Mouse (Mus musculus): ENCODE measurements at regions not wholly inside any gene's neighbourhood (a gene's known extent, or its start where the extent isn't known, plus 50 kb on each side); places are given as distances from the start of the nearest gene placed in this dataset.

DNA sequence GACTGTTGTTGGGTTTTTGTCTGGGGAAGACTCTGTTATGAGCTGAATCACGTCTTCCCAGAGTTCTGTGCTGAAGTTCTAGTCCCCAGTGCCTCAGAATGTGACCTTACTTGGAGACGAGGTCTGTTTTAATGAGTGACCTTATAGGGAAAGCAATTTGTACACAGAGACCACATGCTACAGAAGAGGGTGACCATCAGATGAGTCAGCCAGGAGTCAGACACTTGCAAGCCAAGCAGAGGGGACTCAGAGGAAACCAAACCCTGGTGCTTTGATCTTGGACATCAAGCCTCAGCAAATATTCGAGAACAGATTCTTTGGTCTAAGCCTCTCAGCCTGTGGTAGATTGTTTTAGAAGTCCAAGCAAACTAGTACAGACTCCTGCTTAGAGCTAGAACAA lies 409.9 kb downstream of the Fut8 start:
- WGBS, result 71% methylated on average over 3 of the region's 3 CpGs
- peaks cover 4% of the 10 kb centered on the region for H3K4me1 ChIP-seq
- H3K9me3 ChIP-seq (replicated peaks), result no peaks in the 10 kb centered on the region
- H3K27ac ChIP-seq, result no peak overlapping the region
- no peaks in the 10 kb centered on the region for H3K36me3 ChIP-seq
- no peak for DNase-seq (ENCODE audit: low spot score)
- no peak overlapping the region for H3K4me3 ChIP-seq
- H3K27me3 ChIP-seq (ENCODE audit: low read depth, poor library complexity, severe bottlenecking), result no peaks in the 10 kb centered on the region

- no peaks in the 10 kb centered on the region for H3K36me3 ChIP-seq
- DNase-seq (ENCODE audit: low spot score), result no peak
- H3K9me3 ChIP-seq (replicated peaks), result no peaks in the 10 kb centered on the region
- H3K4me1 ChIP-seq, result peaks cover 16% of the 10 kb centered on the region
- no peak overlapping the region for H3K4me3 ChIP-seq
- H3K27me3 ChIP-seq (ENCODE audit: low read depth, poor library complexity, severe bottlenecking), result no peaks in the 10 kb centered on the region
- no peak overlapping the region for H3K27ac ChIP-seq
- WGBS, result 72% methylated on average over 3 of the region's 3 CpGs
Measured at GRCm38 (mm10) chr12:77654282-77654681, 416.4 kb downstream of the Fut8 start.

- Histone ChIP-seq H3K27me3 (ENCODE audit: low read depth, poor library complexity, severe bottlenecking) (peaks cover 8% of the 10 kb centered on the region; the same call in 1 of the 2 replicates), H3K36me3 (no peaks in the 10 kb centered on the region), H3K4me1 (peaks cover 20% of the 10 kb centered on the region), H3K9me3 (replicated peaks) (no peaks in the 10 kb centered on the region), H3K27ac (no peak overlapping the region), H3K4me3 (no peak overlapping the region)
- WGBS, result 82% methylated on average over 5 of the region's 5 CpGs
- DNase-seq (ENCODE audit: low spot score), result no peak
Measured at GRCm38 (mm10) chr12:77657060-77657459, 419.1 kb downstream of the Fut8 start.

- Histone ChIP-seq H3K36me3 (no peaks in the 10 kb centered on the region), H3K27me3 (ENCODE audit: low read depth, poor library complexity, severe bottlenecking) (peaks cover 8% of the 10 kb centered on the region; the same call in 1 of the 2 replicates), H3K4me1 (peaks cover 20% of the 10 kb centered on the region), H3K27ac (no peak overlapping the region), H3K9me3 (replicated peaks) (no peaks in the 10 kb centered on the region), H3K4me3 (no peak overlapping the region)
- 28% methylated on average over 3 of the region's 3 CpGs for WGBS
- no peak for DNase-seq (ENCODE audit: low spot score)
Measured at GRCm38 (mm10) chr12:77657878-77658277, 420.0 kb downstream of the Fut8 start.

- 93% methylated on average over 3 of the region's 3 CpGs for WGBS
- no peak for DNase-seq (ENCODE audit: low spot score)
- Histone ChIP-seq H3K36me3 (no peaks in the 10 kb centered on the region), H3K27ac (no peak overlapping the region), H3K27me3 (ENCODE audit: low read depth, poor library complexity, severe bottlenecking) (peaks cover 8% of the 10 kb centered on the region; the same call in 1 of the 2 replicates), H3K4me3 (no peak overlapping the region), H3K9me3 (replicated peaks) (no peaks in the 10 kb centered on the region), H3K4me1 (peaks cover 15% of the 10 kb centered on the region)
Measured at GRCm38 (mm10) chr12:77663180-77663579, 425.3 kb downstream of the Fut8 start.

- H3K27me3 ChIP-seq (ENCODE audit: low read depth, poor library complexity, severe bottlenecking), result peaks cover 8% of the 10 kb centered on the region; the same call in 1 of the 2 replicates
Measured at GRCm38 (mm10) chr12:77663665-77664374, 425.9 kb downstream of the Fut8 start.

DNA sequence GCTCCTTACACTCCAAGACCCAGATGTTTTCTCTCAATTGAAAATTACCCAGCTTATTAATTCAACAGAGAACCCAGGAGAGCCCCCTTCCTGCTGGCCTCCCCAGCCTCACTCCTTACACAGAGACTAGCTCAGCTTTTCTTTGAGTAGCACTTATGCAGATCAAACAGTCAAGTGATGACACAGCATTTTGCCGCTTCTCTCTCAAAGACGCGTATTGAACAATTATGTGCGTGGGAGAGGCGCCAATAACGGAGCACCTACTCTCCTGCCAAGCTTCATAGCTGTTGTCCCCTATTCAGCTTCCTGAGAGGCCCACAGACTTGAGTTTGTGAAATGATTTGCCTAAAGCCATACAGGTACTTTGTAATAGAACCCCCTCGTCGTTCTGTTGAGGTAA lies 428.5 kb downstream of the Fut8 start:
- Histone ChIP-seq H3K27me3 (ENCODE audit: low read depth, poor library complexity, severe bottlenecking) (no peaks in the 10 kb centered on the region), H3K27ac (no peak overlapping the region), H3K36me3 (no peaks in the 10 kb centered on the region), H3K4me1 (peaks cover 11% of the 10 kb centered on the region), H3K9me3 (replicated peaks) (no peaks in the 10 kb centered on the region), H3K4me3 (no peak overlapping the region)
- WGBS, result 88% methylated on average over 8 of the region's 8 CpGs
- no peak for DNase-seq (ENCODE audit: low spot score)

More at GRCm38 (mm10) chr12:77663665-77664374, 425.9 kb downstream of the Fut8 start:
- H3K27ac ChIP-seq, result no peak overlapping the region
- no peak overlapping the region for H3K4me3 ChIP-seq
- no peaks in the 10 kb centered on the region for H3K9me3 ChIP-seq (replicated peaks)
- no peak for DNase-seq (ENCODE audit: low spot score)
- WGBS, result 74% methylated on average over 7 of the region's 7 CpGs
- peaks cover 15% of the 10 kb centered on the region for H3K4me1 ChIP-seq
- no peaks in the 10 kb centered on the region for H3K36me3 ChIP-seq

- DNase-seq (ENCODE audit: low spot score), result no peak
- Histone ChIP-seq H3K36me3 (no peaks in the 10 kb centered on the region), H3K9me3 (replicated peaks) (no peaks in the 10 kb centered on the region), H3K27ac (no peak overlapping the region), H3K27me3 (ENCODE audit: low read depth, poor library complexity, severe bottlenecking) (no peaks in the 10 kb centered on the region), H3K4me1 (peaks cover 11% of the 10 kb centered on the region), H3K4me3 (no peak overlapping the region)
- WGBS, result 83% methylated on average over 10 of the region's 10 CpGs
Measured at GRCm38 (mm10) chr12:77667151-77667874, 429.4 kb downstream of the Fut8 start.

GRCm38 (mm10) chr12:77667875-77668204 lies 429.9 kb downstream of the Fut8 start:
- no peak overlapping the region for H3K27ac ChIP-seq
- H3K27me3 ChIP-seq (ENCODE audit: low read depth, poor library complexity, severe bottlenecking), result 0 out of 2 replicates have a peak, but pooled peaks cover 4% of the 10 kb centered on the region
- H3K36me3 ChIP-seq, result no peaks in the 10 kb centered on the region
- H3K4me3 ChIP-seq, result no peak overlapping the region
- peaks cover 11% of the 10 kb centered on the region for H3K4me1 ChIP-seq
- no peaks in the 10 kb centered on the region for H3K9me3 ChIP-seq (replicated peaks)
- 0% methylated on average over 6 of the region's 6 CpGs for WGBS
- DNase-seq (ENCODE audit: low spot score), result peak; percentile 83

DNA sequence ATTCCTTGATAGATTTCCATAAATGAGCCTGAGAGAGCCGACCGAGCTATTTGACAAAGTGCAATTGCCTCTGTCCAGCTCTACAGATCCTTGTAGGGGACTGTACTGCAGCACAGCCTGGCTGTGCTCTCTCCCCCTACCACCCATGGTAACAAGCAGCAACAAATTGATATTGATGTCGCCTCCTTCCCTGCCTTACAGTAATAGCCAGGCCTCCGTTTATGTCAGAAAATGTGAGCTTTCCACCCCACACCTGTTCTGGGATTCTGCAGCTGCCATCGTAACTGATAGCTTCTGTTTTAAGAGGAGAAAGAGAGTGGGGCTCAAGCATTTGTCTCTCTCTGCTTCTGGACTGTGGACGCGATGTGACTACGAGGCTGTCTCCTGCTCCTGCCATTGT lies 432.6 kb downstream of the Fut8 start:
- Histone ChIP-seq H3K9me3 (replicated peaks) (no peaks in the 10 kb centered on the region), H3K4me1 (peaks cover 23% of the 10 kb centered on the region), H3K36me3 (no peaks in the 10 kb centered on the region), H3K27me3 (ENCODE audit: low read depth, poor library complexity, severe bottlenecking) (0 out of 2 replicates have a peak, but pooled peaks cover 5% of the 10 kb centered on the region), H3K27ac (no peak overlapping the region), H3K4me3 (no peak overlapping the region)
- WGBS, result 80% methylated on average over 8 of the region's 8 CpGs
- no peak for DNase-seq (ENCODE audit: low spot score)

DNA sequence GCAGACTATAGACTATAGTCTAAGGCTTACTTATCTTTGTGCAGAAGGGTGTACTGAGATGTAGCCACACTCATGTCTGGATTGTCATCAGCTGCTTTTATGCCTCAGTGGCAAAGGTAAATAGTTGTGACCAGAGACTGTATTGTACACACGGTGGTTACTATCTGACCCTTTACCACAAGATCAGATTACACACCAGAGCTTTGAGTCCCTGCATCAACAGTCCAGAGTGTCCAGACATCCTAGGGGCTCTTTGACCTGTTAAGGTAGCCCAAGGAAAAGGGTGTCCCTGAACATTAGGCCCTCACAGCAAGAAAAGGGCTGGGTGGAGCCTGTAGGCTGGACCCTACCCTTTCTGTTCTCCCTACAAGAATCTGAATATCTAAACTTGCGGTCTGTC lies 436.4 kb downstream of the Fut8 start:
- no peak overlapping the region for H3K4me3 ChIP-seq
- H3K27ac ChIP-seq, result no peak overlapping the region
- no peak for DNase-seq (ENCODE audit: low spot score)
- H3K36me3 ChIP-seq, result no peaks in the 10 kb centered on the region
- peaks cover 14% of the 10 kb centered on the region for H3K4me1 ChIP-seq
- H3K9me3 ChIP-seq (replicated peaks), result no peaks in the 10 kb centered on the region
- WGBS, result 58% methylated on average over 2 of the region's 2 CpGs
- 0 out of 2 replicates have a peak, but pooled peaks cover 5% of the 10 kb centered on the region for H3K27me3 ChIP-seq (ENCODE audit: low read depth, poor library complexity, severe bottlenecking)

- no peaks in the 10 kb centered on the region for H3K36me3 ChIP-seq
- peak; percentile 55 for DNase-seq (ENCODE audit: low spot score)
- no peak overlapping the region for H3K4me3 ChIP-seq
- peaks cover 14% of the 10 kb centered on the region for H3K4me1 ChIP-seq
- 77% methylated on average over 5 of the region's 5 CpGs for WGBS
- no peaks in the 10 kb centered on the region for H3K9me3 ChIP-seq (replicated peaks)
- H3K27ac ChIP-seq, result no peak overlapping the region
- 0 out of 2 replicates have a peak, but pooled peaks cover 5% of the 10 kb centered on the region for H3K27me3 ChIP-seq (ENCODE audit: low read depth, poor library complexity, severe bottlenecking)
Measured at GRCm38 (mm10) chr12:77674755-77675154, 436.8 kb downstream of the Fut8 start.

GRCm38 (mm10) chr12:77678040-77678439 lies 440.1 kb downstream of the Fut8 start:
- H3K4me1 ChIP-seq, result peaks cover 12% of the 10 kb centered on the region
- H3K27ac ChIP-seq, result no peak overlapping the region
- DNase-seq (ENCODE audit: low spot score), result no peak
- H3K9me3 ChIP-seq (replicated peaks), result no peaks in the 10 kb centered on the region
- no peaks in the 10 kb centered on the region for H3K36me3 ChIP-seq
- WGBS, result 17% methylated on average over 5 of the region's 5 CpGs
- H3K4me3 ChIP-seq, result no peak overlapping the region
- H3K27me3 ChIP-seq (ENCODE audit: low read depth, poor library complexity, severe bottlenecking), result no peaks in the 10 kb centered on the region

All from limb, embryonic 10.5 days (tissue).